Mouse (Mus musculus): ENCODE data around the gene Rpl13. TPM values are rescaled to one million over a fixed set of nuclear protein-coding genes. Genes with fewer than 3 reads are reported as not detected.

Gene Rpl13
- total RNA-seq, 2 experiments from 2014 or later, result 279 to 472 TPM

- no peak for ATAC-seq (replicated peaks; ENCODE audit: low FRiP score, poor library complexity, severe bottlenecking)
These were observed 3.6 kb downstream of the Rpl13 start for GRCm38 (mm10) chr8:123105553-123106326.

- no peak for ATAC-seq (replicated peaks; ENCODE audit: low FRiP score, poor library complexity, severe bottlenecking)
These were observed 4.4 kb downstream of the Rpl13 start for GRCm38 (mm10) chr8:123106531-123106930.

- ATAC-seq (replicated peaks; ENCODE audit: low FRiP score, poor library complexity, severe bottlenecking), result no peak
These were observed 5.9 kb downstream of the Rpl13 start for GRCm38 (mm10) chr8:123108010-123108409.

- no peak for ATAC-seq (replicated peaks; ENCODE audit: low FRiP score, poor library complexity, severe bottlenecking)
These were observed 6.8 kb downstream of the Rpl13 start for GRCm38 (mm10) chr8:123108953-123109352.

DNA sequence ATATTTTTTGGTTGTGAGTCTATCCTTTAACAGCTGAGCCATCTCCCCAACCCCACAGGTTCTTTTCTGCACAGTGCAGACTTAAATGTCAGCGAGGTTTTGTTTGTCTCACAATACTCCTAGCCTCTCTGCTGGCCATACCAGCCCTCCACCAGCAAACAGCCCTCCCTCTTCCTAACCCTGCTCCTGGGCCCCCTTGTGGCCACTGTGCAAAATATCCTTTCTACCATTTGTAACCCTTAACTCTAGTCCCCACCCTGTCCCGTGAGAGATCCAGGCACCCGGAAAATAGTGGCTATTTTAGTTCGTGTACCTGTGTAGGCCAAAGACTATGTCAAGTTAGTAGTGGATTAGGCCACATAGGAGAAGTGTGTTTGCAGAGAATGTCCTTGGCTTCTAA lies 8.5 kb downstream of the Rpl13 start:
- ATAC-seq (replicated peaks; ENCODE audit: low FRiP score, poor library complexity, severe bottlenecking), result peak; percentile 88

GRCm38 (mm10) chr8:123112892-123113291 lies 10.7 kb downstream of the Rpl13 start:
- ATAC-seq (replicated peaks; ENCODE audit: low FRiP score, poor library complexity, severe bottlenecking), result no peak

DNA sequence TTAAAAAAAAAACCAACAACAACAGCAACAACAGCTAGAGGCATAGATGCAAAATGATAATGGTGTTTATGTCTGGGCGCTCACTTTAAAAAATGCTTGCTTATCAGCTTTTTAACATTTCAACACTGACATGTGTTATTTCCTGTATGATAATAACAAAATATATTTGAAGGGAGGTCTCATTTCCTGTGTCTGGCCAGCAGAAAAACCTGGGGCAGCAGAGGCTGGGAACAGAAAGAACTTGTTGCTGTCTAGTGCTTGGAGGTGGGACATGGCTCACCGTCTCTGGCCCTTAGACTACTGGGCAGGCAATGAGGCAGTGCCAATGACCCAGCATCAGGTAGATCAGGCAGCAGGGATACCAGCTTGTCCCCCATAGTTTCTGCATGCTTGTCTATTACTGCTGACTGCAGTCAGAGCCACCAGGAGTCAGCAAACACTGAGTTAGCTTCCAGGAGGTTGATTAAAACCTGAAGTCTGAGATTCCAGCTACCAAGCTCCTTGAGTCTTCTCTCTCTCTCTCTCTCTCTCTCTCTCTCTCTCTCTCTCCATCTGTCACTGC lies 11.8 kb downstream of the Rpl13 start:
- no peak for ATAC-seq (replicated peaks; ENCODE audit: low FRiP score, poor library complexity, severe bottlenecking)

DNA sequence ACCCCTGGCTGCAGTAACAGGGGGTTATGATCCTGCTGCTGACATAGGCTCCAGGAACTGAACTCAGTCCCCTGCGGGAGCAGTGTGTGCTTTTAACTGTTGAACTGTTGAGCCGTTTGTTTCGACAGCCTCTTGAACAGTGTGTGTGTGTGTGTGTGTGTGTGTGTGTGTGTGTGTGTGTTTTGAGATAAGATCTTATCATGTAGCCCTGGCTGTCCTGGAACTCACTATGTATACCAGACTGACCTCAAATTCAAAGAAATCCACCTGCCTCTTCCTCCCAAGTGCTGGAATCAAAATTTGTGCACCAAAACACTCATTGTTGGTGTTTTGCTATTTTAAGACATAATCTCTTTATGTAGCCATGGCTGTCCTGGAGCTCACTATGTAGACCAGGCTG lies 12.5 kb downstream of the Rpl13 start:
- ATAC-seq (replicated peaks; ENCODE audit: low FRiP score, poor library complexity, severe bottlenecking), result no peak

- no peak for ATAC-seq (replicated peaks; ENCODE audit: low FRiP score, poor library complexity, severe bottlenecking)
These were observed 15.1 kb downstream of the Rpl13 start, which contains the start of gene Cpne7 for GRCm38 (mm10) chr8:123117127-123117731. TSS of gene Cpne7 (plus strand) at chr8:123117374.

DNA sequence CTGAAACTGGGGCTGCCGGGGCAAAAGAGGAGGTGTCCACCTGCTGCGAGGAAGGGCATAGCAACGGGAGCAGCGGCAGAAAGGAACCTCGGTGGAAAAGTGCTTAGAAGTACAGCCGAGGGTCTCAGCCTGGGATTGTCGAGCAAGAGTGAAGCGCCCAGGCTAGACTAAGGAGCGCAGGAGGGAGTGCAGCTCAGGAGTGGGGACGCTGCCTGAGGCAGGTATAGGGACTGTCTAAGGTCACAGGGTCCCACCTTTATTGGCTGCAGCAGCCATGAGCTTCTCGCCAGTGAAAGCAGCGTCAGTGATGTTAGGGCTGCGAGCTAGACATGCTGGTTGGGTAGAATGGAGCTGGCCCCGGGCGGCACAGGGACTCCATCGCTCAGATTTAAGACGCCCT lies 15.6 kb downstream of the Rpl13 start:
- no peak for ATAC-seq (replicated peaks; ENCODE audit: low FRiP score, poor library complexity, severe bottlenecking)

- no peak for ATAC-seq (replicated peaks; ENCODE audit: low FRiP score, poor library complexity, severe bottlenecking)
These were observed 19.9 kb downstream of the Rpl13 start for GRCm38 (mm10) chr8:123122059-123122458.

GRCm38 (mm10) chr8:123122670-123123069 lies 20.5 kb downstream of the Rpl13 start:
- no peak for ATAC-seq (replicated peaks; ENCODE audit: low FRiP score, poor library complexity, severe bottlenecking)

GRCm38 (mm10) chr8:123126193-123126816 lies 24.2 kb downstream of the Rpl13 start:
- peak; percentile 45 for ATAC-seq (replicated peaks; ENCODE audit: low FRiP score, poor library complexity, severe bottlenecking)

DNA sequence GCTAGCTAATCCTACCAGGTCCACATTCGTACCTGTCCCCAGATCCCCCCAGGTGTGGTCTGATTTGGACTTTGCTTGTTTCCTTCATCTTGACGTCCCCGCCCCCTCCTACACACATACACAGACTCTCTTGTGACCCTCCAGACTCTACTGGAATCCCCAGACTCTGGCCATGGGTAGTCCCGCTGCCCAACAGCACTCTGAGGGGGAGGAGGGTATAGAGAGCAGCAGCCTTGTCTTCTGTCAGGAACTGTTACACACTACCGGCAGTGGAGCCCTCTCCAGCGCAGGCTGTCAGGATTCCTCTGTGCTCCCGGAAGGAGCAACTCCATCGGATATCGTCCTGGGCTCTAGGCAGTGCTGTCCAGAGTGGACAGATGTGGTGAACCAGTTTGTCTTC lies 28.9 kb downstream of the Rpl13 start:
- ATAC-seq (replicated peaks; ENCODE audit: low FRiP score, poor library complexity, severe bottlenecking), result no peak

GRCm38 (mm10) chr8:123132953-123133352 lies 30.8 kb downstream of the Rpl13 start:
- ATAC-seq (replicated peaks; ENCODE audit: low FRiP score, poor library complexity, severe bottlenecking), result no peak

DNA sequence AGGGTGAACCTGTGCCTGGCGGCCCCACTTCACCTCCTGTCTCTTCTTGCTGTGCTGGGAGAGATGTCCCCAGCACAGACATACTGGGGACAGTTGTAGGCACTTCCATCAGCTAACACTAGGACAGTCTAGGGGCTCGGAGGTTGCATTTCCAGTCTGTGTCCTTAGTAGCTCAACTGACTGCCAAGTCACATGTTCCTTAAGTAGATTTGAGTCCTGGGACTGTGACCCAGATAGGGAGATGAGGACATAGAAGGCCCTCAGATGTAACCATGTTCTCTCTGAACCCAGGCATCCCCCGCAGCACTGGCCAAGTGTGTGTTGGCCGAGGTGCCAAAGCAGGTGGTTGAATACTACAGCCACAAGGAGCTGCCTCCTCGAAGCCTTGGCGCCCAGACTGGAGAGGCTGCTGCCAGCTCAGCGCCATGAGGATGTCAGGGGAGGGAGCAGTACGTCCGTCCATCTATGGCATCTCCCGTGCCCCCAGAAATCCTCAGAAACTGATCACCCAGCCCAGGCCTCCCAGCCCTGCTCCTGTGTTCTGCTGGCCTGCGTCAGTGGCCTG lies 32.1 kb downstream of the Rpl13 start:
- ATAC-seq (replicated peaks; ENCODE audit: low FRiP score, poor library complexity, severe bottlenecking), result no peak

GRCm38 (mm10) chr8:123135406-123135805 lies 33.3 kb downstream of the Rpl13 start:
- no peak for ATAC-seq (replicated peaks; ENCODE audit: low FRiP score, poor library complexity, severe bottlenecking)

- ATAC-seq (replicated peaks; ENCODE audit: low FRiP score, poor library complexity, severe bottlenecking), result no peak
These were observed 33.7 kb downstream of the Rpl13 start for GRCm38 (mm10) chr8:123135806-123136205.

DNA sequence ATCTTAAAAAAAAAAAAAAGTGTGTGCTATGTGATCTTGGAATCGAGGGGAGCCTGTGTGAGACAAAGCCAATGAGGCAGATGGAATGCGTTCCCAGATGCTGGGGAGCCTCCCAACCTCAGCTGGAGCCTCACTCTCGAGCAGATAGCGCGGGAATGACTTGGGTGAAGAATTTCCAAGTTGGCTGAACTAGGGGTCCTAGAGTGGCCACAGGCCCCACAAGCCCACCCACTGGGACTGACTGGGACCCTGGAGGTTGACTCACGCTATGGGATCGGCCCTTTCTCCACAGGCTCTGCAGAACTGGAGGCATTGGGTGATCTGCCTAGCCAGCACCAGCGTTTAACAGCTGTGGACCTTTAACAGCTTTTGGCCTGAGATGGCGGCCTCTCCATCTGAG lies 34.1 kb downstream of the Rpl13 start:
- no peak for ATAC-seq (replicated peaks; ENCODE audit: low FRiP score, poor library complexity, severe bottlenecking)

DNA sequence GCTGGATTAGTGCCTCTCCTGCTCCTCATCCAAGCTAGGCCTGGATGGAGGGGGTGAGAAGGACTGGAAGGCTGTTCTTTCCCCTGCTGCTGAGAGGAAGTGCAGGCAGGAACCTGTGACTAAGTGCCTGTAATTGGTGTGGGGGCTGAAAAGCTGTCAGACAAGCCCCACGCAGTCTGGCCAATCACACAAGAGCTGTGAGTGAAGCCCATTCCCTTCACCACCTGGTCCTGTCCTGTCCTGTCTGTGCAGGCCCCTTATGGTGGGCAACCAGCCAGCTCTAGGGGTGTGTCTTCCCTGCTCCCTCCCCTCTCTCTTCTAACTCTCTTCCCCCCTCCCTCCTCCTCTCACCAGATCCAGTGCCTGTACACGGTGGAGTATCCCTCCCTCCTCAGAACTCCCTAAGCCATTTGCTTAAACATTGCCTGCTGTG lies 35.5 kb downstream of the Rpl13 start:
- no peak for ATAC-seq (replicated peaks; ENCODE audit: low FRiP score, poor library complexity, severe bottlenecking)
